Mouse (Mus musculus) fibroblast of lung, adult 2 months (primary cell): ENCODE measurements around the gene Rabggta.

Experiments
- DNase-seq: peaks from one replicate; pipeline ENCODE4 v3.0.0-alpha.2; 2011; ENCODE audit warnings: low read depth

The Rabggta gene

DNA sequence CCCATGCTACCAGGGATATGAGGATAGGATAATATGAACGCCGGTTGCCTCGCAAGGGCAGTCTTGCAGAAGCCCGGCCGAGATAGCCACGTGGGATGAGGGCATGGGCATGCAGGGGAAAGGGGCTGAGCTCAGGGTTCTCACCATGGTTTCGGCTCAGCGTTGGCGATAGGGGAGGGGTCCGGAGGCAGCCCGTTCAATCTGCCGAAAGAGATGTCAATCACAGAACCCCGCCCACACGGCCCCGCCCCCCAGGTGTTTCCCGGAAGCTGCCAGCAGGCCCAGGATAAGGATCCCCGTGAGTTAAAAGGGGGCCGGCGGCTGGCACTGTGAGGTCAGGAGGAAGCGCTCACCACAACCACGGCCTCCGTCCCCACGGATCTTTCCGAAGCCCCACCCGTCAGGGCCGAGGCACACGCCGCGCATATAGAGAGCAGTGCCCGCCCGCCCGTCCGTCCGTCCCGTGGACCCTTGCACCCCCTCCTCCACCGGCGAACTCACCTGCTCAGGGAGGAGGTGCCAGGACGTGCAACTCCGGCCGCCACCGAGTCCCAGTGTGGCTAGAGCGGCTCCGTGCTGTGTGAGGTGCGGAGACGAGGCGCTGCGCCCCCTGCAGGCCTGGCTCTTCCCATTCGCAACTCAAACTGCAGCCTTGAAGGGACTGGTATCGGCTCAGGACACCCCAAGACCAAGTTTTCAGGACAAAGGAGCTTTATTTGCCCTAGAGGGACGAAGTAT lies at the start of gene Rabggta:
Gene Rabggta, minus strand, starts transcription at position 564 of the 738 bp plus-strand sequence.
- peak; percentile 66 for DNase-seq

DNA sequence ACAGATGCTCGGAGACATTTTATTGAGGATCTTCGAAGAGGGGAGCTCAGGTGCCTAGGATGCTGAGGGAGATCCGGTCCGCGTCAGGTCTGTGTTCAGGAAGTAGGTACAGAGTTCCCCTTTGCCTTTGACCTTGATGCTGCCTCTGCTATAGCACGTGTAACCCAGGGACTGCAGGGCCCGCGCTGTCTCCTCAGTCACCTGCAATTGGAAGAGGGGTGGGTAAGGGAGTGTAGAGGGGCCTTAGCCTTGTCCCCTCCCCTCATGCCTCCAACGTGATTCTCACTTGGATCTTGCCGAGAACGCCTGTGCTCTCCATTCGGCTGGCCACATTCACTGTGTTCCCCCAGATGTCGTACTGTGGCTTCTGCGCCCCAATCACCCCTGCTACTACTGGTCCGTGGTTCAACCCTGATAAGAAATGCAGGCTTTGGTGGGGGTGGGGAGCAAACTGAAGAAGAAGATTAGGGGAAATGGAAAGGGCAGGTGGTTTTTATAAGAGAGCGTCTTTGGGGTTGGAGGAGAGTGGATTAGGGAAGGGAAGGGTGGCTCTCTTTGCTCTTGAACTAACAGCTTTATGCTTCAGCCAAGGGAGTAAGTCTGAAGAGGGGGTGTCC lies 47.1 kb upstream of the Rabggta start:
- no peak for DNase-seq

- DNase-seq = peak; percentile 64
Observed at GRCm38 (mm10) chr14:55768555-55768954, 46.5 kb upstream of the Rabggta start.

GRCm38 (mm10) chr14:55767519-55768414 lies 45.7 kb upstream of the Rabggta start:
- no peak for DNase-seq

GRCm38 (mm10) chr14:55765696-55766095 lies 43.6 kb upstream of the Rabggta start, which contains the start of gene Ltb4r1:
Gene Ltb4r1, plus strand, starts transcription at chr14:55765962.
- DNase-seq = no peak

- no peak for DNase-seq
Observed at GRCm38 (mm10) chr14:55763166-55763565, 41.1 kb upstream of the Rabggta start.

DNA sequence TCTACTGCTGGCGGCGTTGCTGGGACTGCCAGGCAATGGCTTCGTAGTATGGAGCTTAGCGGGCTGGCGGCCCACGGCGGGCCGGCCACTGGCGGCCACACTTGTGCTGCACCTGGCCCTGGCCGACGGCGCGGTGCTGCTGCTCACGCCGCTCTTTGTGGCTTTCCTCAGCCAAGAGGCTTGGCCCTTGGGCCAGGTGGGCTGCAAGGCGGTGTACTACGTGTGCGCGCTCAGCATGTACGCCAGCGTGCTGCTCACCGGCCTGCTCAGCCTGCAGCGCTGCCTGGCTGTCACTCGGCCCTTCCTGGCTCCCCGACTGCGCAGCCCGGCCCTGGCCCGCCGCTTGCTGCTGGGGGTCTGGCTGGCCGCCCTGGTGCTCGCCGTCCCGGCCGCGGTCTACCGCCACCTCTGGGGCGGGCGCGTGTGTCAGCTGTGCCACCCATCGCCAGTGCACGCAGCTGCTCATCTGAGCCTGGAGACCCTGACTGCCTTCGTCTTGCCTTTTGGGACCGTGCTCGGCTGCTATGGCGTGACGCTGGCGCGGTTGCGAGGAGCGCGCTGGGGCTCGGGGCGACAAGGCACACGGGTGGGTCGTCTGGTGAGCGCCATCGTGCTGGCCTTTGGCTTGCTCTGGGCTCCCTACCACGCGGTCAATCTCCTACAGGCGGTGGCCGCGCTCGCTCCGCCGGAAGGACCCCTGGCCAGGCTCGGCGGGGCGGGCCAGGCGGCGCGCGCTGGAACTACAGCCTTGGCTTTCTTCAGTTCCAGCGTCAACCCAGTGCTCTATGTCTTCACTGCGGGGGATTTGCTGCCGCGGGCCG lies 40.1 kb upstream of the Rabggta start:
- DNase-seq = no peak

DNA sequence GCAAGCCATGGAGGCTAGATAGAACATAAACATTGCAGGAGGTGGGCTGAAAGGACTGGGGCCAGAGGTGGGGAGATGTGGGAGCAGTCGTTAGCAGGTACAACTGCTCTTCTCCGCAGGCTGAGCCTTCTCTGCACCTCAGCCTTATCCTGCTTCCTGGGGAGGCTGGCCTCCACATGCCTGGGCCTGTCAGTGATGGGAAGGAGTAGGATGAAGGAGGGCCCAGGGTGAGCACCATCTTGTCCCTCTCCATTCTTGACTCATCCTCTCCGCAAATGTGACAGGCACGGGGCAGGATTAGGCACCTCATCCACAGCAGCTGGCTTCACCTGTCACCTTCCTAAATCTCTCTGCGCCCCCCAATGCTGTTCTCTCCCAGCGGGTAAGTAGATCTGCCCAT lies 39.1 kb upstream of the Rabggta start, which contains the start of gene Ltb4r2:
Gene Ltb4r2, plus strand, starts transcription at position 266 of the 400 bp plus-strand sequence.
- DNase-seq = no peak

GRCm38 (mm10) chr14:55760156-55760555 lies 38.1 kb upstream of the Rabggta start:
- peak; percentile 46 for DNase-seq

GRCm38 (mm10) chr14:55758363-55758784 lies 36.3 kb upstream of the Rabggta start, which contains the start of gene Cideb:
Gene Cideb, minus strand, starts transcription at chr14:55758458.
- DNase-seq = no peak

DNA sequence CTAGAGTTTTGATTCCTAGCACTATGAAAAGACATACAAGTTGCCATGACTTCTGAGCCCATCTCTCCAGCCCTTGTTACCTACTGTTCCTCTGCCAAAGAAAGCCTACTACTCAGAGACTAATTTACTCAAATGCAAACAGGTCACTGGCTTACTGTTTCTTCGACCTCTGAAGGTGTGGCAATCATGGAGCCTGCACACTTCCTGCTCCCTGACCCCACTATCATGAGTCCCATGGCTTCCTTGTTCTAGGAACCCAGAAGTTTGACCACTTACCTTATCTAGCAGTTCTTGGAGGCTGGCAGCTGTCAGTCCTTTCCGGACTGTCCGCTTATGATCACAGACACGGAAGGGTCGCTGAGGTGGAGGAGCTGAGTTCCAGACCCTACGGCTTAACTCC lies 35.5 kb upstream of the Rabggta start:
- DNase-seq = no peak

- DNase-seq = no peak
Observed at GRCm38 (mm10) chr14:55747051-55747847, 25.2 kb upstream of the Rabggta start.

GRCm38 (mm10) chr14:55745861-55746237 lies 23.8 kb upstream of the Rabggta start:
- no peak for DNase-seq

- DNase-seq = peak; percentile 34
Observed at GRCm38 (mm10) chr14:55745180-55745860, 23.3 kb upstream of the Rabggta start, which contains the start of the genes Dhrs1 and Nop9. Gene Dhrs1, minus strand, starts transcription at chr14:55745690. Gene Nop9, plus strand, starts transcription at chr14:55745693.

DNA sequence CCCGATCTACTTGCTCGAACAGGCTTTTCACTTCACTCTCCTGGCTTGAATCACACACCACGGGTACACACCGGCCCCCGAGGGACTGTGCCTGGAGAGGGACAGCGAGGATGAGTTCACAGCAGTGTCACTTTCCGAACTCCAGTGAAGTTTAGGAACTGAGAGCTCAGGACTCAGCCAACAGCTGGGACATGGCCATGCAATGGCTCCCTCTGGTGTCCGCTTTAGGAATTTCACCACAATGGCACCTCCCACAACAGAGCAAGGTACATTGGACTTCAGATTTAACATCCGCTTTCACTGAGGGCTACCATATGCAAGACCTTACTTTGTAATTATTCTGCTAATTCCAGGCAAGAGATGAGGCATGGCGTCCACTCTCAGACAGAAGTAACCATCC lies 21.6 kb upstream of the Rabggta start:
- peak; percentile 53 for DNase-seq

- DNase-seq = no peak
Observed at GRCm38 (mm10) chr14:55737086-55737687, 15.1 kb upstream of the Rabggta start.

DNA sequence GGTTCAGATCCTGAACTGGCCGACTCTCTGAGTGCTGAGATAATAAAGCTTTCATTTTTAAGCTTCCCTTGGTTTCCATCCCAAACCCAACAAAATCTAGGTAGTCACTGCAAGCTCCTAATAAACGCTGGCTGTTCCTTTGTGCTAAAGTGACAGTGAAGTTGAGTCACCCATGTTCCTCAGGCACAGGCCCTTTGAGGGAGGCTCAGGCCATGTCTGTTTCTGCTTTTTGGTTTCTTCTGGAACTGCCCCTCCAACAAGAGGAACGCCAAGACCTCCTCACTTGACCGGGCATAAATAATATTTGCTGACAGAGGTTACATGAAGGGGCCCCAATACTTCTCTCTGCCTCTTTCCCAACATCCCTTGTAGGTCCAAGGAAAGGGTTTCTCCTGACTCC lies 13.7 kb upstream of the Rabggta start:
- DNase-seq = no peak

- DNase-seq = no peak
Observed at GRCm38 (mm10) chr14:55735334-55735733, 13.3 kb upstream of the Rabggta start.

DNA sequence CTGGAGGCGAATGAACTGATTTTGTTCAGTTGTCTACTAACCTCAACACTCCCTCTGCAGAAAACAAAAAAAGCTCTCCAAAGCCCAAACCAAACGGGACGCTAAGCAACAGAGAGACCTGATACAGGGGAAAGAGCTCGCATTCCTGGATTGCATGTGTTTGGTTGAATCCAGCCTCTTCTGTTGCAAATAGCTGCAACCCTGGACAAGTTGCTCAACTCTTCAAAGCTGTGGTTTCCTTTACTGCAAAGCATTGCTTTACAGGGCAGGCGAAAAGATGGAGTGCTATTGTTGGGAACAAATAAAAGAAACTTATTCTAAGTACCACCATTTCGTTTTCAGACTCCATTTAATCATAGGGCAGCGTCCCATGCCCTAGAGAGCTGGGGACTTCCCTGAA lies 12.8 kb upstream of the Rabggta start:
- no peak for DNase-seq
